Mouse (Mus musculus) testis, adult 2 months (tissue): Measurements from ENCODE around the gene Gm10644.

Experiments used
- CTCF ChIP-seq: fragments of 200-500 bp; IDR thresholded peaks from 2 replicates; pipeline ENCODE4 v1.5.1; 2012; ENCODE audit warnings: low read depth, mild to moderate bottlenecking, inconsistent platforms, low read length, moderate library complexity; ENCODE audit not compliant: control insufficient read depth, insufficient read depth, insufficient replicate concordance
- POLR2A ChIP-seq: fragments of 200-500 bp; IDR thresholded peaks from 2 replicates; pipeline ENCODE4 v1.6.1; 2012; ENCODE audit warnings: low read depth, mild to moderate bottlenecking, inconsistent platforms, low read length, moderate library complexity; ENCODE audit not compliant: control insufficient read depth

DNA sequence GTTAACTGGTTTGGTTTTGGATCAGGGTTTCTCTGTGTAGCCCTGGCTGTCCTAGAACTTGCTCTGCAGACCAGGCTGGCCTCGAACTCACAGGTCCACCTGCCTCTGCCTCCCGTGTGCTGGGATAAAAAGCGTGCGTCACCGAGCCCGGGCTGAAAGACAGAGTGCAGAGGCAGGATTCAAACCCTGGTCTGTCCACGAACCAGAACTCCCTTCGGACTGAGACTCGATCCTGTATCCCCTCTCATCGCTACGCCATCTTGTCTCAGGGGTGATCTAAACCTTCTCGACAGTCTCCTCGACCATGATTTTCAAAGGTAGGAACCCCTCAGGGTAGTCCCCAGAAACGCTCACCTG is 278 bp downstream of the Gm10644 start:
- TF ChIP-seq CTCF (no peak), POLR2A (no peak)
